Mouse (Mus musculus): ENCODE results near the gene Clstn2.

Clstn2 gene

GRCm38 (mm10) chr9:97685664-97686063 lies 347.3 kb downstream of the Clstn2 start:
- no peak for DNase-seq (ENCODE audit: low read depth, low spot score)

GRCm38 (mm10) chr9:97679878-97680277 lies 353.1 kb downstream of the Clstn2 start:
- no peak for DNase-seq (ENCODE audit: low read depth, low spot score)

GRCm38 (mm10) chr9:97679106-97679505 lies 353.9 kb downstream of the Clstn2 start:
- DNase-seq (ENCODE audit: low read depth, low spot score), result no peak

- no peak for DNase-seq (ENCODE audit: low read depth, low spot score)
Measured at GRCm38 (mm10) chr9:97677075-97677474, 355.9 kb downstream of the Clstn2 start.

- no peak for DNase-seq (ENCODE audit: low read depth, low spot score)
Measured at GRCm38 (mm10) chr9:97672681-97673080, 360.3 kb downstream of the Clstn2 start.

GRCm38 (mm10) chr9:97672224-97672623 lies 360.8 kb downstream of the Clstn2 start:
- DNase-seq (ENCODE audit: low read depth, low spot score), result no peak

- no peak for DNase-seq (ENCODE audit: low read depth, low spot score)
Measured at GRCm38 (mm10) chr9:97670666-97671065, 362.3 kb downstream of the Clstn2 start.

- no peak for DNase-seq (ENCODE audit: low read depth, low spot score)
Measured at GRCm38 (mm10) chr9:97660989-97661388, 372.0 kb downstream of the Clstn2 start.

GRCm38 (mm10) chr9:97658736-97659135 lies 374.2 kb downstream of the Clstn2 start:
- DNase-seq (ENCODE audit: low read depth, low spot score), result no peak

GRCm38 (mm10) chr9:97648409-97648808 lies 384.6 kb downstream of the Clstn2 start:
- no peak for DNase-seq (ENCODE audit: low read depth, low spot score)

GRCm38 (mm10) chr9:97645746-97646145 lies 387.2 kb downstream of the Clstn2 start:
- no peak for DNase-seq (ENCODE audit: low read depth, low spot score)

GRCm38 (mm10) chr9:97642396-97642795 lies 390.6 kb downstream of the Clstn2 start:
- DNase-seq (ENCODE audit: low read depth, low spot score), result no peak

- no peak for DNase-seq (ENCODE audit: low read depth, low spot score)
Measured at GRCm38 (mm10) chr9:97639967-97640549, 392.9 kb downstream of the Clstn2 start.

GRCm38 (mm10) chr9:97638683-97639354 lies 394.2 kb downstream of the Clstn2 start:
- no peak for DNase-seq (ENCODE audit: low read depth, low spot score)

- no peak for DNase-seq (ENCODE audit: low read depth, low spot score)
Measured at GRCm38 (mm10) chr9:97635351-97635750, 397.6 kb downstream of the Clstn2 start.

- DNase-seq (ENCODE audit: low read depth, low spot score), result no peak
Measured at GRCm38 (mm10) chr9:97634831-97635230, 398.1 kb downstream of the Clstn2 start.

- no peak for DNase-seq (ENCODE audit: low read depth, low spot score)
Measured at GRCm38 (mm10) chr9:97629180-97629579, 403.8 kb downstream of the Clstn2 start.

GRCm38 (mm10) chr9:97628361-97628908 lies 404.5 kb downstream of the Clstn2 start:
- DNase-seq (ENCODE audit: low read depth, low spot score), result no peak

GRCm38 (mm10) chr9:97627916-97628315 lies 405.1 kb downstream of the Clstn2 start:
- DNase-seq (ENCODE audit: low read depth, low spot score), result no peak

GRCm38 (mm10) chr9:97610566-97610965 lies 422.4 kb downstream of the Clstn2 start:
- DNase-seq (ENCODE audit: low read depth, low spot score), result no peak

- DNase-seq (ENCODE audit: low read depth, low spot score), result no peak
Measured at GRCm38 (mm10) chr9:97603729-97604128, 429.3 kb downstream of the Clstn2 start.

GRCm38 (mm10) chr9:97602476-97602875 lies 430.5 kb downstream of the Clstn2 start:
- DNase-seq (ENCODE audit: low read depth, low spot score), result no peak

- no peak for DNase-seq (ENCODE audit: low read depth, low spot score)
Measured at GRCm38 (mm10) chr9:97599006-97599405, 434.0 kb downstream of the Clstn2 start.
